Mouse (Mus musculus): ENCODE measurements at regions not wholly inside any gene's neighbourhood (a gene's known extent, or its start where the extent isn't known, plus 50 kb on each side); places are given as distances from the start of the nearest gene placed in this dataset.

DNA sequence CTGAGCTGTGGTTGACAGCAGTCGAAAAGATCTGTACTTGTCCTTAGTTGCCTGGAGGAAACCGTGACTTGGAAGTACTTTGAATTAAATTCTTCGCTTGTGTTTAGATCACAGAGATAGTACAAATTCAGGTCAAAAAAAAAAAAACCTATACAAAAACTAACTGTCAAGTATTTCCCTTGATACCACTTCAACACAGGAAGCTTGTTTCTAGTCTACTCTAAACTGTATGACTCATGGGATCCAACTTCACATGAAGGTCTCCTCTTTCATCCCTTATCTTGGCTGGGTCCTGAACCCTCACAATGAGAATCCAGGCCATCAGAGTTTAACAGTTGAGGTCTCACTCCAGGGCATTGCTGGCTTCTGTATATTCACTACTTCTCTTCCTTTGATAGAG is 54.8 kb downstream of the Tmem30b start:
- no peak for DNase-seq (ENCODE audit: low spot score)

DNA sequence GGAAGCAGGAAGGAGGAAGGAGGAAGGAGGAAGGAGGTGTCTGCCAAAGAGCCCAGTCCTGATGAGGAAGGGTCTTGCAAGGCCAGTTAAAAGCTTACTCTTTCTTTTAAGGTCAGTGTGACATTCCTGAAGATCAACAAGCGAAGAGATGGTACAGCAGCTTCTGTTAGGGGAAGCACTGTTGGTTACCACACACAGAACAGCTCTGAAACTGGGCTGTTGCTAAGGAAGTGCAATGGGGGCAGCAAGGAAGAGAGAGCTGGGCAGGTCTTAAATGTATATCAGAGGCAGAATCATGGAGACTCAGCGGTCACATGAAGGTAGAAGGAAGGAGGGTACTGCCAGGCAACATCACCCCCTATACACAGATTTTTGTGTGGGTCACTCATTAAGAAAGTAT is 63.3 kb downstream of the Tmem30b start:
- no peak for DNase-seq (ENCODE audit: low spot score)

- no peak for DNase-seq (ENCODE audit: low spot score)
Observed at GRCm38 (mm10) chr12:73482275-73482674, 63.9 kb downstream of the Tmem30b start.

GRCm38 (mm10) chr12:73481705-73482104 is 64.5 kb downstream of the Tmem30b start:
- DNase-seq (ENCODE audit: low spot score), result no peak

DNA sequence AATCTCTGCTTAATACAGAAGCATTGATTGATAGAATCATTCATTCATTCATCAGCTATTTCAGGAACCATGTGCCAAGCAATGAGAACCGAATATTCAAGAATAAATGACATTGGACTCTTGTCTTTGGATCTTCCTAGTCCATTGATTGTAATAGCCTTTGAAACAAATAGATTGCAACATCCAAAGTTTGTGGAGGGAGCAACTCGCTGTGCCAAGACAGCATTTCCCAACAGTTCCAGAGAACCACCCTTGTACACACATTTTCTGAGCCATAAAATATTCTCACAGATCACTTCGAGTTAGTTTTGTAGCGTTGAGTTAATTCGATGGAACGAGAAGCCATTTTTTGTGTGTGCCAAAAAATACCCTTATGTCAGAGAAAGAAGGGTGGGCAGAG is 65.0 kb downstream of the Tmem30b start:
- DNase-seq (ENCODE audit: low spot score), result no peak

GRCm38 (mm10) chr12:73480610-73480971 is 65.6 kb downstream of the Tmem30b start:
- DNase-seq (ENCODE audit: low spot score), result no peak

DNA sequence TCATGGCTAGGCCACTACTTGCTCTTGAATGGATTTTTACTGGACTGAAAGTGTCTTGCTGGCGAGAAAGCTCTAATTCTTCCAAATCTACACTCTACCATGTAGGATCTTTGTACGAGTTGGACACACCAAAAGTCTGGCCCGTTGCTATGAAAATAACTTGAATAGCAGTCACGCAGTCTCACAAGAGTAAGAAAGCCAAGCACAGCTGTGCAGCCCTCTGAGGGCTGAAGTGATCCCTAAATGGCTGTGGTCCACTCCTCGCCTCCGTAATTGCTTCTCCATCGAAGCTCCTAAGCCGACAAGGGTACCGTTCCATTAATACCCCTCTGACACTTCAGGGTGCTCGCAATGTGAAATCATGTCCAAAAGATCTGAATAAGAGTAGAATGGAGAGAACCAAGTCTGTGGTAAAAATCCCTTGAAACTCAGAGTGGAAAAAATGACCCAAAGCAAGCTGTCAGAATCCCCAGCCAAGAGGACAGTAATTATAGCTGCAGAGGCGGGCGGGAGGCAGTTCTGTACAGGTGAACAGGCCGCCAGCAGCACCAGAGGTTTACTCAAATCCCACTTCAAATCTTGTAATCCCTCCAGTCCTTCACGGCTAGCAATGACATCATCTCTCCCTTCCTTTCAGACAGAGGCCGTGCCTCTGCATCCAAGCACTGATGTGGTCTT is 66.1 kb downstream of the Tmem30b start:
- DNase-seq (ENCODE audit: low spot score), result no peak

DNA sequence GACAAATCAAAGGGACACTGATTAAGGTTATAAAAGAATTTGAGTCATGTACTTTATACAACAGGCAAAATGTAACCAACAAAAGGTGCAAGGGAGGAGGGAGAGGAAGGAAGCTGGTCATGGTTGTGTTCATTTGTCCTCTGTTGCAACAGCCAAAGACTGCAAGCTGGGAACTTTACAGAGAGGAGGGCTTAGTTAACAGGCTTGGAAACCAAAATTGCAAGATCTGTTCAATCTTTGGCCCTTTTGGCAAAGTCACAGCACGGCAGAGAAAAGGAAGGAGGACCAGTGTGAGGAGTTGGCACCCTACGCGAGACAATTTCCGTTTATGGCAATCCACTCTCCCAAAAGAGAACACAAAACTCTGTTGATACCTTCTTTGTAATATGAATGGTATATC is 67.6 kb downstream of the Tmem30b start:
- no peak for DNase-seq (ENCODE audit: low spot score)

GRCm38 (mm10) chr12:73476421-73476858 is 69.8 kb downstream of the Tmem30b start:
- DNase-seq (ENCODE audit: low spot score), result no peak

- no peak for DNase-seq (ENCODE audit: low spot score)
Observed at GRCm38 (mm10) chr12:73475774-73476173, 70.4 kb downstream of the Tmem30b start.

DNA sequence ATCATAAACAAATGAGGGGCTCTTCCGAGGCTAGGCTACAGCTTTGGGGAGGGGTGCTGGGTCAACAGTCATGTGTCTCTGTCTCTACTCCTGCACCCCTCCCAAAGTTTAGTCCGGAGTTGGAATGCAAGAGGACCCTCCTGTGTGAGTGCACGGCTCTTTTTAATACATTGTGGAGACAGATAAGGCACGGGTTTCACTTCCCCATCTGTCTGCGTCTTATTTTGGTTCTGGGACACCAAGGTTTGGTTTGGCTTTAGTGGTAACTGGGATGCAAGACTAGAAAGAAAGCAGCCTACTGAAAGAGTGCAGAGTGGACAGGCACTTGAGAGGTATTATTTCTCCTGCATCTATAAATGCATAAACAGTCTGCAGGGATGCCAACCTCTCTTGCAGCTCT is 71.2 kb downstream of the Tmem30b start:
- DNase-seq (ENCODE audit: low spot score), result no peak

DNA sequence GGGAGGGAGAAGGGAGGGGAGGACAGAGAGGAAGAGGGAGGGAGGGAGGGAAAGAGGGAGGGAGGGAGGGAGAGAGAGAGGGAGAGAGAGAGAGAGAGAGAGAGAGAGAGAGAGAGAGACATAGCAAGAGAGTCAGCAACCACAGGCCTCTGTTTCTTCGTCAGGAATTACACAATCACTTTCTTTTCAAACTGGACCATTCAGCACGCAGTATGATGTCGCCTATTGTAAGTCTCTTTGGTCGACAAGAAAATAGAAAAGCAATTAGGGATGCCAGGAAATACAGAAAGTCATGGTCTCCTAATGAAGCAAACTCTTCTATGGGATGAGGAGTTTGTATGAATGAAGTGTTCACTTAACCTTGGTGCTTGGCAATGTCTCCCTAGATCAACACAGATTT is 73.1 kb downstream of the Tmem30b start:
- no peak for DNase-seq (ENCODE audit: low spot score)

- DNase-seq (ENCODE audit: low spot score), result no peak
Observed at GRCm38 (mm10) chr12:73471966-73472365, 74.2 kb downstream of the Tmem30b start.

- DNase-seq (ENCODE audit: low spot score), result no peak
Observed at GRCm38 (mm10) chr12:73466484-73466883, 79.7 kb downstream of the Tmem30b start.

GRCm38 (mm10) chr12:73465975-73466374 is 80.2 kb downstream of the Tmem30b start:
- no peak for DNase-seq (ENCODE audit: low spot score)

GRCm38 (mm10) chr12:73464311-73464710 is 81.9 kb downstream of the Tmem30b start:
- DNase-seq (ENCODE audit: low spot score), result no peak

DNA sequence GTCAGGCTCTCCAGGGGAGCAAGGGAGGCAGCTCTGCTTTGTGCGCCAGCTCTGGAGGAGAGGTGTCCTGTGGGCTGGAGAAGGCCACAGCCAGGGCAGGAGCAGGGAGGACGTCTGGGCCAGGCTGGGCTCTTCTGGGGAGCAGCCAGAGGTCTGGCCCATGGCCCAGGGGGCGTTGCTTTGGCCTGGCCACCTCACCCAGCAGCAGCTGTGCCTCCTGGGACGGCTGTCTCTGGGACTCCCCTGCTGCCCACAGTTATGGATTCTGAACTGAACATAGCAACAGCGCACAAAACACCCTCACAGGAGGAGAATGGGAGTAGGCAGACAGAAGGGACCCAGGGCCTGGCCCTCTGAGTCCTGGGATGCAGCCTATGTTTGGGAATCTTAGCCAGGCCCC is 84.1 kb downstream of the Tmem30b start:
- DNase-seq (ENCODE audit: low spot score), result peak; percentile 73

DNA sequence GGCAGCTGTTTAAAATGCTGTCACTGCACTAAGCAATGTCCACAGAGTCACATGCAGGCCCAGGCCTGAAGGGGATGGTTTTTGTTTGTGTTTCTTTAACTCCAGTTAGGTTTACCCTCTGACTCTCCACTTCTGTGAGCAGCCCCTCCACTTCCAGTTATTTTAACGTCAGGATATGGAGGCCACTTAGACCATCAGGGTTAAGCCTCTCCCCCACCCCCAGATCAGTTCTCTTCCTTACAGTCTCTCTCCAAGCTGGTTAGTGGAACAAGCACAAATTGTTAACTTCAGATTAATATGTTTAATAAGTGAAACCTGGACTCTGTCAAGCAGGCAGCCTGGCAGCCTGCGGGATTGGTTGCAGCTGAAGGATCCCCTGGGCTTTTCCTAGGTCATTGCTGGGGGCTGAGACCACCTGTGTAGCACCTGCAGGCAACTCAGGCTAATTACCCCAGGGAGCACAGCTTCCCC is 85.9 kb downstream of the Tmem30b start:
- DNase-seq (ENCODE audit: low spot score), result no peak

DNA sequence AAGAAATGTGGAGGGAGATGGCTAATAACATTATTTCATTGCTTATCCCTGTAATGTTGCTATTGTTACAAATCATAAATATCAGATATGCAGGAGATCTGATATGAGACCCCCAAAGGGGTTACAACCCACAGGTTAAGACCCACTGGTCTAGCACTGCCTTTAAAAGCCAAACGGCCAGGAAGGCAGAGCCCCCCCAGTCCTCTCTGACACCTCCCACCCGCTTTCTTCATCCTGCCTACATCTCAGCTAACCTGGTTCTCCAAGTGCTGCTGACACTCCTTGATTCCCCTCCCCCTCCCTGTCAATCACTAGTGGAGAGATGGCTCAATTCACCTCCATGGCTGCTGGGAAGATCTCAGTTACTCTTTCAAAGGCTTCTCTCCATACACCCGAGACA is 94.9 kb downstream of the Tmem30b start:
- no peak for DNase-seq (ENCODE audit: low spot score)

DNA sequence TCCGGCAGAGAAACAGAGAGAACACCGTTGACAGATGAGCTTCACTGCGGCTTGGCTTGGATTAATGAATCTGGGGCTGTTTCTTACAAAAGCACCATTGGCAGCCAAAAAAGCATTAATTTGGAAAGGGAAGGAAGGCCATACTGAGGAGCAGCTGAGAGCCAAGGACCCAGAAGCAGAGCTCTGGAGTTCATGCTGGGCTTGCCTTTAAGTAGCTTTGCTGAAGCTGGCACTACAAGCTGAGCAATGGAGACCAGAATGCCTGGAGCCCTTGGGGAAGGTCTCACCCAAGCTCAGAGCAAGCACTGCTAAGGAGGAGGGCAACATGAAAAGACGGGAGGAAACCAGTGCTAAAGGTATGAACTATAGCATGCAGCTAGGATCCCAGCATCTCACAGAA is 95.7 kb downstream of the Tmem30b start:
- no peak for DNase-seq (ENCODE audit: low spot score)

DNA sequence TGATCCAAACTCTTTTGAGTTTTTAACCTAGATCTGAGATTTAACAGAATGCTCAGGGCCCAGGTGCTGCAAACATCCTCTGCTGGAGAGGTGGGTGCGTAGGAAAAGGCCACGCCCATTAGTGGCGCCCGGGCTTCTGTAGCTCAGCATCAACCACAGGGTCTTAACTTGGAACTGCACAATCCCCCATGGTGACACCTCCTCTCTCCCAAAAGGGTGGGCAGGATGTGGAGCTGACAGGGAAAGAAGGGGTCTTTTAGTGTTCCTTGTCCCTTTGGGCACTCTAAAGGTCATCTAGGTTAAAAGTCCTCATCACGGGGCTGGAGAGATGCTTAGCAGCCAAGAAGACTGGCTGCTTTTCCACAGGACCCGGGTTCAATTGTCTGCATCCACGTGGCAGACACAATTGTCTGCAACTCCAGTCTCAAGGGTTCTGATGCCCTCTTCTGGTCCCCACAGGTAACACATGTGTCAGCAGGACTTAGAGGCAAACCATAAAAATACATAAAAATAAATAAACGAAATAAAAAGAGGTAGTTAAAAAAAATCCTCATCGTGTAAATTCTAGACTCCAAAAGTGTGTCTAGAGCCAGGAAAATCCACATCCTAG is 96.2 kb downstream of the Tmem30b start:
- DNase-seq (ENCODE audit: low spot score), result no peak

- DNase-seq (ENCODE audit: low spot score), result peak; percentile 16
Observed at GRCm38 (mm10) chr12:73449069-73449468, 97.1 kb downstream of the Tmem30b start.

DNA sequence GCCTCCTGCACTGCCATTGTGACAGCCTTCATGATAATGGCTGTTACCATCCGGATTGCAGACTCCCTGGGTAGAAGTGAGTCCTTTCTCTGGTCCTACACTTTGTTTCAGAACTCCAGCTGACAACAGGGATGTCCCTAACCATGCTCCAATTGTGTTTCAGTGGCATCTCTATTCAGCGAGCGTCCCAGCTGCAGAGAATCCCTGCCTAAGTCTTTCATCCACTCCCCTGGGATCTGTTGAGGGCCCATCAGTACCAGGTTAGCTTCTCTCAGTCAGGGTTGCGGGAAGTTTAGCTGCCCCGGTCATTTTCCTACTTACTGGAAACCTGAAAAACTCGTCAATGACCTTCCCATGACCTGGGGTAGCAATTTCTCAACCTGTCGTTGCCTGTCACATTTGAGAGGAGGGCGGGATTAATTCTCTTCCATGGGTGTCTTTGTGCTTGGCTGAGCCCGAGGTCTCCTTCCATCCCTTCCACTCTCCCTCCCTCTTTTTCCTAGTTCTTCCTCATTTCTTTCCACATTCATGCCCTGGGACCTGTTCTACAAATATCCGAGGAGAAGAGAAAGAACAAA is 97.7 kb downstream of the Tmem30b start:
- DNase-seq (ENCODE audit: low spot score), result no peak

DNA sequence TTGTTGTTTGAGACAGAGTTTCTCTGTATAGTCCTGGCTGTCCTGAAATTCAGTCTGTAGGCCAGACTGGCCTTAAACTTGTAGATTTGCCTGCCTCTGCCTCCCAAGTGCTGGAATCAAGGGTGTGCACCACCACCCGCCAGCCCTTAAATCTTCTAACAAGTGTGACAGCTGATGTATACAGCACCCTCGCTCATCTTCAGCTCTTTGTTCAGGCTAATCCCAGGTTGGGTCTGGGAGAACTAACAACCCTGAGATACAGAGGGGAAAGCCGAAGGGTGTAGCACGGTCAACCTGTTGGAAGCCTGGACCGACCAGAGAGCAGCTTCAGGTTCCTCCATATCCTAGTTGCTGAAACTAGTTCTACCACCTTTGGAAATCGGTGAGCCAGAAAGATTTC is 99.0 kb downstream of the Tmem30b start:
- DNase-seq (ENCODE audit: low spot score), result no peak

Data from ovary, postnatal 36 days (tissue).